Mouse (Mus musculus) thymus, adult 2 months (tissue): ENCODE measurements at regions not wholly inside any gene's neighbourhood (a gene's known extent, or its start where the extent isn't known, plus 50 kb on each side); places are given as distances from the start of the nearest gene placed in this dataset.

Source experiments
- DNase-seq: peaks from one replicate; pipeline ENCODE4 v3.0.0; 2021
- H3K27ac ChIP-seq: fragments of 200-500 bp; 2 replicates; pipeline ENCODE4 v1.5.1; 2012; ENCODE audit warnings: low read length, control low read depth; ENCODE audit not compliant: control insufficient read depth, insufficient read depth
- H3K27me3 ChIP-seq: fragments of 200-500 bp; 2 replicates; pipeline ENCODE4 v1.6.1; 2012; ENCODE audit warnings: mild to moderate bottlenecking, low read length, moderate library complexity, mixed read lengths; ENCODE audit not compliant: control insufficient read depth, insufficient read depth
- H3K36me3 ChIP-seq: fragments of 200-500 bp; 2 replicates; pipeline ENCODE4 v1.6.1; 2012; ENCODE audit warnings: mild to moderate bottlenecking, low read length, moderate library complexity; ENCODE audit not compliant: control insufficient read depth, insufficient read depth
- H3K4me1 ChIP-seq: fragments of 200-500 bp; replicated peaks from 2 replicates; pipeline ENCODE4 v1.6.1; 2012; ENCODE audit warnings: low read length; ENCODE audit not compliant: control insufficient read depth, insufficient read depth
- H3K4me3 ChIP-seq: fragments of 200-500 bp; 2 replicates; pipeline ENCODE4 v1.5.1; 2012; ENCODE audit warnings: mild to moderate bottlenecking, low read length, control low read depth, moderate library complexity; ENCODE audit not compliant: control insufficient read depth, insufficient read depth
- CTCF ChIP-seq: fragments of 200-500 bp; IDR thresholded peaks from 2 replicates; pipeline ENCODE4 v1.5.1; 2012; ENCODE audit warnings: mild to moderate bottlenecking, control low read depth, low read length, moderate library complexity, borderline replicate concordance; ENCODE audit not compliant: control insufficient read depth, poor library complexity, insufficient read depth; ENCODE audit errors: extremely low read depth
- POLR2A ChIP-seq: fragments of 200-500 bp; IDR thresholded peaks from 2 replicates; pipeline ENCODE4 v1.6.1; 2012; ENCODE audit warnings: mild to moderate bottlenecking, low read length, control low read depth, moderate library complexity; ENCODE audit not compliant: control insufficient read depth, poor library complexity, insufficient read depth; ENCODE audit errors: extremely low read depth
- WGBS: fragments of 180-500 bp; shearing (Covaris S2); methylation state at CpG from one replicate; pipeline ENCODE4 v1.1.7; 2018; 5-methylcytosine and 5-hydroxymethylcytosine counted together

- Histone ChIP-seq H3K4me3 (no peak overlapping the region), H3K36me3 (no peaks in the 10 kb centered on the region), H3K4me1 (peaks cover 15% of the 10 kb centered on the region), H3K27me3 (no peaks in the 10 kb centered on the region), H3K27ac (peak overlapping the region; percentile 32; the same call in 1 of the 2 replicates)
- DNase-seq: peak; percentile 50
- 71% methylated on average over 5 of the region's 5 CpGs for WGBS
- no peak for TF ChIP-seq POLR2A
These were observed 245.4 kb downstream of the Ndfip2 start for GRCm38 (mm10) chr14:105503806-105504205.

- peaks cover 19% of the 10 kb centered on the region for H3K4me1 ChIP-seq
- H3K27me3 ChIP-seq: no peaks in the 10 kb centered on the region
- H3K27ac ChIP-seq: no peak overlapping the region
- DNase-seq: no peak
- H3K4me3 ChIP-seq: no peak overlapping the region
- no peaks in the 10 kb centered on the region for H3K36me3 ChIP-seq
- no peak for TF ChIP-seq POLR2A
- TF ChIP-seq CTCF: no peak
- WGBS: 90% methylated on average over 11 of the region's 11 CpGs
These were observed 244.2 kb downstream of the Ndfip2 start for GRCm38 (mm10) chr14:105502633-105502975.

- Histone ChIP-seq H3K4me3 (no peak overlapping the region), H3K4me1 (peaks cover 19% of the 10 kb centered on the region), H3K27me3 (no peaks in the 10 kb centered on the region), H3K27ac (no peak overlapping the region), H3K36me3 (no peaks in the 10 kb centered on the region)
- WGBS: 84% methylated on average over 21 of the region's 21 CpGs
- TF ChIP-seq CTCF: no peak
- no peak for TF ChIP-seq POLR2A
- DNase-seq: no peak
These were observed 243.6 kb downstream of the Ndfip2 start for GRCm38 (mm10) chr14:105501792-105502632.

GRCm38 (mm10) chr14:105500966-105501741 lies 242.8 kb downstream of the Ndfip2 start:
- H3K4me3 ChIP-seq: no peak overlapping the region
- DNase-seq: no peak
- H3K27ac ChIP-seq: no peak overlapping the region
- peaks cover 19% of the 10 kb centered on the region for H3K4me1 ChIP-seq
- H3K36me3 ChIP-seq: no peaks in the 10 kb centered on the region
- TF ChIP-seq CTCF (no peak), POLR2A (no peak)
- 84% methylated on average over 21 of the region's 21 CpGs for WGBS
- H3K27me3 ChIP-seq: no peaks in the 10 kb centered on the region

GRCm38 (mm10) chr14:105499319-105499895 lies 241.0 kb downstream of the Ndfip2 start:
- WGBS: 15% methylated on average over 15 of the region's 15 CpGs
- DNase-seq: peak; percentile 56
- H3K4me1 ChIP-seq: peaks cover 16% of the 10 kb centered on the region
- TF ChIP-seq CTCF (no peak), POLR2A (no peak; the same call in 1 of the 2 replicates)
- peak overlapping the region; percentile 44 for H3K4me3 ChIP-seq
- no peaks in the 10 kb centered on the region for H3K36me3 ChIP-seq
- no peaks in the 10 kb centered on the region for H3K27me3 ChIP-seq
- H3K27ac ChIP-seq: peak overlapping the region; percentile 89

- Histone ChIP-seq H3K27ac (peak overlapping the region; percentile 89), H3K4me1 (peaks cover 12% of the 10 kb centered on the region), H3K36me3 (no peaks in the 10 kb centered on the region), H3K4me3 (no peak overlapping the region), H3K27me3 (no peaks in the 10 kb centered on the region)
- TF ChIP-seq CTCF: no peak
- TF ChIP-seq POLR2A: no peak
- DNase-seq: no peak
- WGBS: 90% methylated on average over 10 of the region's 10 CpGs
These were observed 240.0 kb downstream of the Ndfip2 start for GRCm38 (mm10) chr14:105498155-105498906.
